Mouse (Mus musculus) megakaryocyte-erythroid progenitor cell, adult 5-6 weeks (primary cell): ENCODE measurements around the gene Cyp19a1. TPM values are rescaled to one million over a fixed set of nuclear protein-coding genes. Genes with fewer than 3 reads are reported as not detected.

ENCODE experiments used
- ATAC-seq: replicated peaks from 2 replicates; pipeline ENCODE4 v1.8.0; 2016; ENCODE audit warnings: mild to moderate bottlenecking, inconsistent platforms; ENCODE audit not compliant: severe bottlenecking, poor library complexity, low FRiP score, low TSS enrichment
- total RNA-seq, 2 experiments: library from RNA; stranded (forward) in 1 of 2; stranded (reverse) in 1 of 2; fragments of 200-1000, 215-1000 nt in 1 of 2; fragments of >200 nt in 1 of 2; fragmentation: Nextera tagmentation in 1 of 2; gene quantifications; 2 replicates each; pipeline ENCODE4 v1.2.3; 2014 to 2017

The Cyp19a1 gene
- total RNA-seq (2014; fragmentation: Nextera tagmentation) (not detected in 2 replicates), total RNA-seq (2017) (not detected in 2 replicates)

- no peak for ATAC-seq
Observed at GRCm38 (mm10) chr9:54268010-54268409, at the start of gene Cyp19a1. Gene Cyp19a1, minus strand, starts transcription at chr9:54268110.

GRCm38 (mm10) chr9:54316363-54316762, 48.5 kb upstream of the Cyp19a1 start:
- no peak for ATAC-seq

- ATAC-seq, result no peak
Observed at GRCm38 (mm10) chr9:54308751-54309358, 40.9 kb upstream of the Cyp19a1 start.

- no peak for ATAC-seq
Observed at GRCm38 (mm10) chr9:54308209-54308608, 40.3 kb upstream of the Cyp19a1 start.

GRCm38 (mm10) chr9:54301255-54301654, 33.3 kb upstream of the Cyp19a1 start:
- no peak for ATAC-seq

- ATAC-seq, result no peak
Observed at GRCm38 (mm10) chr9:54299792-54300191, 31.9 kb upstream of the Cyp19a1 start.

- ATAC-seq, result no peak
Observed at GRCm38 (mm10) chr9:54299389-54299788, 31.5 kb upstream of the Cyp19a1 start.

- no peak for ATAC-seq
Observed at GRCm38 (mm10) chr9:54287804-54288203, 19.9 kb upstream of the Cyp19a1 start.

- ATAC-seq, result no peak
Observed at GRCm38 (mm10) chr9:54286331-54286987, 18.5 kb upstream of the Cyp19a1 start, which contains the start of gene Gldn. Gene Gldn, plus strand, starts transcription at chr9:54286486.

GRCm38 (mm10) chr9:54279046-54279589, 11.2 kb upstream of the Cyp19a1 start:
- ATAC-seq, result no peak

- no peak for ATAC-seq
Observed at GRCm38 (mm10) chr9:54275283-54275682, 7.4 kb upstream of the Cyp19a1 start.

GRCm38 (mm10) chr9:54270889-54271288, 3.0 kb upstream of the Cyp19a1 start:
- ATAC-seq, result no peak

- no peak for ATAC-seq
Observed at GRCm38 (mm10) chr9:54269987-54270386, 2.1 kb upstream of the Cyp19a1 start.

GRCm38 (mm10) chr9:54264754-54265153, 3.2 kb downstream of the Cyp19a1 start:
- ATAC-seq, result no peak

- no peak for ATAC-seq
Observed at GRCm38 (mm10) chr9:54244869-54245665, 22.8 kb downstream of the Cyp19a1 start.

GRCm38 (mm10) chr9:54227580-54227979, 40.3 kb downstream of the Cyp19a1 start:
- ATAC-seq, result no peak

GRCm38 (mm10) chr9:54216511-54216910, 51.4 kb downstream of the Cyp19a1 start:
- ATAC-seq, result no peak

- ATAC-seq, result no peak
Observed at GRCm38 (mm10) chr9:54214881-54215280, 53.0 kb downstream of the Cyp19a1 start.

GRCm38 (mm10) chr9:54194790-54195189, 73.1 kb downstream of the Cyp19a1 start:
- no peak for ATAC-seq

GRCm38 (mm10) chr9:54191435-54191834, 76.5 kb downstream of the Cyp19a1 start:
- ATAC-seq, result no peak
